Mouse (Mus musculus): ENCODE data around the gene Rnf121.

- TF ChIP-seq CTCF (IDR thresholded peaks at IDR 0.05; ENCODE audit: control insufficient read depth, insufficient read depth, low read length) (no peak), POLR2A (IDR thresholded peaks at IDR 0.05; ENCODE audit: borderline replicate concordance, control insufficient read depth, low read depth, low read length) (no peak)
These were observed 93.5 kb downstream of the Rnf121 start for GRCm38 (mm10) chr7:101971721-101972120.

All from bone marrow, adult 2 months (tissue).